Comparison of ENCODE assay signal across 8 mouse cellular contexts in genomic region chrX:60609202-60609601, GRCm38 (mm10). TPM values are rescaled to one million over a fixed set of nuclear protein-coding genes. Genes with fewer than 3 reads are reported as not detected.
DNase-seq lines count a peak whose midpoint lies in the region; ATAC-seq lines count a peak whose summit lies in the region.

No protein-coding gene starts in this region.

- no peaks in the 10 kb centered on the region for H3K27me3 ChIP-seq in hindbrain, embryonic 11.5 days (ENCODE audit: control insufficient read depth, insufficient read depth, low read length)
- no peaks in the 10 kb centered on the region for H3K27me3 ChIP-seq in hindbrain, embryonic 12.5 days
- no peaks in the 10 kb centered on the region for H3K27me3 ChIP-seq in midbrain, embryonic 14.5 days (ENCODE audit: control insufficient read depth, insufficient read depth, low read length)
- H3K27me3 ChIP-seq in midbrain, embryonic 16.5 days (ENCODE audit: control insufficient read depth, insufficient read depth, low read depth, low read length), result no peaks in the 10 kb centered on the region
- no peaks in the 10 kb centered on the region for H3K27me3 ChIP-seq in kidney, embryonic 14.5 days (ENCODE audit: control insufficient read depth, insufficient read depth, low read length)

- no peak for ATAC-seq in hindbrain, embryonic 11.5 days (ENCODE audit: low FRiP score)
- no peak for ATAC-seq in hindbrain, embryonic 12.5 days (ENCODE audit: low FRiP score)
- ATAC-seq in midbrain, embryonic 14.5 days (ENCODE audit: low FRiP score, low TSS enrichment), result no peak
- no peak for ATAC-seq in midbrain, embryonic 16.5 days
- ATAC-seq in kidney, embryonic 14.5 days (ENCODE audit: low FRiP score, low TSS enrichment), result no peak

- no peak overlapping the region for H3K27ac ChIP-seq in hindbrain, embryonic 11.5 days (ENCODE audit: low read depth, low read length)
- no peak overlapping the region for H3K27ac ChIP-seq in hindbrain, embryonic 12.5 days
- no peak overlapping the region for H3K27ac ChIP-seq in midbrain, embryonic 14.5 days (replicated peaks; ENCODE audit: low read depth, low read length)
- H3K27ac ChIP-seq in midbrain, embryonic 16.5 days (ENCODE audit: low read length), result no peak overlapping the region
- no peak overlapping the region for H3K27ac ChIP-seq in kidney, embryonic 14.5 days (ENCODE audit: low read depth, low read length)

- H3K4me2 ChIP-seq in hindbrain, embryonic 11.5 days (replicated peaks; ENCODE audit: low read depth, low read length), result no peak overlapping the region
- H3K4me2 ChIP-seq in hindbrain, embryonic 12.5 days (replicated peaks), result no peak overlapping the region
- no peak overlapping the region for H3K4me2 ChIP-seq in midbrain, embryonic 14.5 days (ENCODE audit: low read length)
- H3K4me2 ChIP-seq in midbrain, embryonic 16.5 days (ENCODE audit: low read length), result no peak overlapping the region
- no peak overlapping the region for H3K4me2 ChIP-seq in kidney, embryonic 14.5 days (replicated peaks; ENCODE audit: low read depth, low read length)

- no peaks in the 10 kb centered on the region for H3K36me3 ChIP-seq in hindbrain, embryonic 11.5 days (ENCODE audit: control insufficient read depth, insufficient read depth, low read length)
- no peaks in the 10 kb centered on the region for H3K36me3 ChIP-seq in hindbrain, embryonic 12.5 days
- no peaks in the 10 kb centered on the region for H3K36me3 ChIP-seq in midbrain, embryonic 14.5 days (ENCODE audit: control insufficient read depth, insufficient read depth, low read length)
- no peaks in the 10 kb centered on the region for H3K36me3 ChIP-seq in midbrain, embryonic 16.5 days (ENCODE audit: control insufficient read depth, insufficient read depth, low read length)
- H3K36me3 ChIP-seq in kidney, embryonic 14.5 days (ENCODE audit: control insufficient read depth, insufficient read depth, low read length), result no peaks in the 10 kb centered on the region

- H3K4me3 ChIP-seq in hindbrain, embryonic 11.5 days (ENCODE audit: low read depth, low read length), result no peak overlapping the region
- no peak overlapping the region for H3K4me3 ChIP-seq in hindbrain, embryonic 12.5 days
- H3K4me3 ChIP-seq in midbrain, embryonic 14.5 days (replicated peaks; ENCODE audit: low read depth, low read length), result no peak overlapping the region
- H3K4me3 ChIP-seq in midbrain, embryonic 16.5 days (ENCODE audit: low read depth, low read length), result no peak overlapping the region
- no peak overlapping the region for H3K4me3 ChIP-seq in kidney, embryonic 14.5 days (ENCODE audit: low read length)

- no peak overlapping the region for H3K9ac ChIP-seq in hindbrain, embryonic 11.5 days (ENCODE audit: low read depth, low read length)
- no peak overlapping the region for H3K9ac ChIP-seq in hindbrain, embryonic 12.5 days
- H3K9ac ChIP-seq in midbrain, embryonic 14.5 days (replicated peaks; ENCODE audit: low read length), result no peak overlapping the region
- H3K9ac ChIP-seq in midbrain, embryonic 16.5 days (ENCODE audit: low read depth, low read length), result no peak overlapping the region
- no peak overlapping the region for H3K9ac ChIP-seq in kidney, embryonic 14.5 days (ENCODE audit: low read depth, low read length)

- peak; percentile 46 for DNase-seq in hindbrain, embryonic 11.5 days (ENCODE audit: low spot score)
- DNase-seq in midbrain, embryonic 14.5 days, result peak; percentile 74
- DNase-seq in brain, adult 2 months (ENCODE audit: low read depth, low spot score), result peak; percentile 42
- DNase-seq in retina, embryonic 14.5 days (ENCODE audit: low spot score), result peak; percentile 72
- no peak for DNase-seq in spleen, postnatal 10 days (ENCODE audit: low spot score in 2 of 2)

- H3K4me1 ChIP-seq in hindbrain, embryonic 11.5 days (replicated peaks; ENCODE audit: control insufficient read depth, insufficient read depth, low read length), result no peaks in the 10 kb centered on the region
- no peaks in the 10 kb centered on the region for H3K4me1 ChIP-seq in hindbrain, embryonic 12.5 days
- no peaks in the 10 kb centered on the region for H3K4me1 ChIP-seq in midbrain, embryonic 14.5 days (ENCODE audit: control insufficient read depth, insufficient read depth, low read length)
- H3K4me1 ChIP-seq in midbrain, embryonic 16.5 days (ENCODE audit: control insufficient read depth, insufficient read depth, low read length), result no peaks in the 10 kb centered on the region
- H3K4me1 ChIP-seq in kidney, embryonic 14.5 days (ENCODE audit: control insufficient read depth, insufficient read depth, low read length), result no peaks in the 10 kb centered on the region

- 44% methylated on average over 3 of the region's 3 CpGs for WGBS in hindbrain, embryonic 11.5 days
- 30% methylated on average over 3 of the region's 3 CpGs for WGBS in hindbrain, embryonic 12.5 days
- WGBS in midbrain, embryonic 14.5 days, result 35% methylated on average over 3 of the region's 3 CpGs
- WGBS in midbrain, embryonic 16.5 days, result 24% methylated on average over 3 of the region's 3 CpGs
- 50% methylated on average over 3 of the region's 3 CpGs for WGBS in kidney, embryonic 14.5 days

- H3K9me3 ChIP-seq in hindbrain, embryonic 11.5 days (ENCODE audit: control insufficient read depth, low read length), result no peaks in the 10 kb centered on the region
- H3K9me3 ChIP-seq in hindbrain, embryonic 12.5 days (replicated peaks), result no peaks in the 10 kb centered on the region
- no peaks in the 10 kb centered on the region for H3K9me3 ChIP-seq in midbrain, embryonic 14.5 days (ENCODE audit: control insufficient read depth, low read length)
- H3K9me3 ChIP-seq in midbrain, embryonic 16.5 days (replicated peaks; ENCODE audit: control insufficient read depth, low read length, poor library complexity, severe bottlenecking), result no peaks in the 10 kb centered on the region
- H3K9me3 ChIP-seq in kidney, embryonic 14.5 days (ENCODE audit: control insufficient read depth, low read length), result no peaks in the 10 kb centered on the region

RNA-seq across cellular contexts. Expression of gene Atp11c, which starts 16.7 kb away (rescaled TPM):
- polyA plus RNA-seq in hindbrain, embryonic 11.5 days (2014; fragmentation: Nextera tagmentation; extraction: Ambion mirVana), result 18.1 and 20.6 TPM in 2 replicates
- polyA plus RNA-seq in hindbrain, embryonic 12.5 days (2016; fragmentation: Nextera tagmentation; extraction: Ambion mirVana), result 16.7 and 18.4 TPM in 2 replicates
- 16.3 and 18.1 TPM in 2 replicates for polyA plus RNA-seq in midbrain, embryonic 14.5 days (2014; fragmentation: Nextera tagmentation; extraction: Ambion mirVana)
- polyA plus RNA-seq in midbrain, embryonic 16.5 days (2015; fragmentation: Nextera tagmentation; extraction: Ambion mirVana), result 8.9 and 11.4 TPM in 2 replicates
- 10.6 and 15.9 TPM in 2 replicates for polyA plus RNA-seq in kidney, embryonic 14.5 days (2014; fragmentation: Nextera tagmentation; extraction: Ambion mirVana)

Comparison
In these comparisons a context has a peak if more than half of its experiments do, and no peak if none do; other contexts are left out.
1. DNase-seq: peak in hindbrain, embryonic 11.5 days (single experiment), midbrain, embryonic 14.5 days (single experiment), brain, adult 2 months (single experiment) and retina, embryonic 14.5 days (single experiment); none in spleen, postnatal 10 days (0 of 2).